Mouse (Mus musculus) adrenal gland, postnatal 4 days (tissue): ENCODE measurements around the gene Rnf19b. TPM values are rescaled to one million over a fixed set of nuclear protein-coding genes. Genes with fewer than 3 reads are reported as not detected.

Experiments
- total RNA-seq, 2 experiments: library from RNA; stranded (reverse); gene quantifications; 2 replicates each; pipeline ENCODE4 v1.2.3; 2021

Rnf19b gene
- total RNA-seq, 2 experiments from 2014 or later: 23.1 to 24.6 TPM

Other genes with a start within 250 kb of the Rnf19b start
- 10 to 100 TPM; 29.8 to 34.8 TPM for gene Trim62, start 174.7 kb upstream of the Rnf19b start, total RNA-seq
- 10 to 100 TPM; 54.8 to 61.1 TPM for gene Azin2, start 95.8 kb upstream of the Rnf19b start, total RNA-seq
- 100 to 1,000 TPM; 144 to 163 TPM for gene Ak2, start 66.3 kb upstream of the Rnf19b start, total RNA-seq
- gene Tmem54, start 47.3 kb downstream of the Rnf19b start, total RNA-seq: 1 to 10 TPM in 1 of 2 experiments, not detected in 1; 1.1 TPM
- gene Hpca, start 63.8 kb downstream of the Rnf19b start, total RNA-seq: 1 to 10 TPM; 7.1 to 9.4 TPM
- gene Fndc5, start 78.7 kb downstream of the Rnf19b start, total RNA-seq: 10 to 100 TPM; 13.0 to 13.2 TPM
- 10 to 100 TPM; 42.7 to 44.7 TPM for gene S100pbp, start 131.5 kb downstream of the Rnf19b start, total RNA-seq
- gene Yars, start 131.5 kb downstream of the Rnf19b start, total RNA-seq: 10 to 100 TPM; 79.5 to 80.4 TPM
- gene C77080, start 203.1 kb downstream of the Rnf19b start, total RNA-seq: 10 to 100 TPM; 15.7 to 21.0 TPM
- gene Sync, start 229.3 kb downstream of the Rnf19b start, total RNA-seq: 1 to 10 TPM; 3.8 to 4.4 TPM